Mouse (Mus musculus): ENCODE measurements at regions not wholly inside any gene's neighbourhood (a gene's known extent, or its start where the extent isn't known, plus 50 kb on each side); places are given as distances from the start of the nearest gene placed in this dataset.

- 78% methylated on average over 3 of the region's 3 CpGs for WGBS
- no peak for DNase-seq (ENCODE audit: low spot score)
- Histone ChIP-seq H3K27ac (ENCODE audit: low read depth, low read length) (no peak overlapping the region), H3K4me1 (replicated peaks; ENCODE audit: control insufficient read depth, insufficient read depth, low read length) (no peaks in the 10 kb centered on the region), H3K36me3 (ENCODE audit: control insufficient read depth, insufficient read depth, low read length) (no peaks in the 10 kb centered on the region), H3K4me2 (ENCODE audit: low read depth, low read length, severe bottlenecking) (no peak overlapping the region), H3K9ac (ENCODE audit: low read length) (no peak overlapping the region), H3K4me3 (ENCODE audit: low read depth, low read length) (no peak overlapping the region), H3K27me3 (ENCODE audit: control insufficient read depth, insufficient read depth, low read length) (no peaks in the 10 kb centered on the region), H3K9me3 (ENCODE audit: control insufficient read depth, low read length) (no peaks in the 10 kb centered on the region)
- no peak for ATAC-seq (replicated peaks; ENCODE audit: low FRiP score)
These were observed 1060.1 kb upstream of the Slc10a2 start for GRCm38 (mm10) chr8:6165230-6165629.

- Histone ChIP-seq H3K27me3 (ENCODE audit: control insufficient read depth, insufficient read depth, low read length) (no peaks in the 10 kb centered on the region), H3K36me3 (ENCODE audit: control insufficient read depth, insufficient read depth, low read length) (no peaks in the 10 kb centered on the region), H3K27ac (ENCODE audit: low read depth, low read length) (no peak overlapping the region), H3K9ac (ENCODE audit: low read length) (no peak overlapping the region), H3K4me1 (replicated peaks; ENCODE audit: control insufficient read depth, insufficient read depth, low read length) (no peaks in the 10 kb centered on the region), H3K4me2 (ENCODE audit: low read depth, low read length, severe bottlenecking) (no peak overlapping the region), H3K4me3 (ENCODE audit: low read depth, low read length) (no peak overlapping the region), H3K9me3 (ENCODE audit: control insufficient read depth, low read length) (no peaks in the 10 kb centered on the region)
- ATAC-seq (replicated peaks; ENCODE audit: low FRiP score) = no peak
- 92% methylated on average over 1 of the region's 1 CpGs for WGBS
- no peak for DNase-seq (ENCODE audit: low spot score)
These were observed 1059.6 kb upstream of the Slc10a2 start for GRCm38 (mm10) chr8:6164758-6165157.

- Histone ChIP-seq H3K4me1 (replicated peaks; ENCODE audit: control insufficient read depth, insufficient read depth, low read length) (no peaks in the 10 kb centered on the region), H3K4me2 (ENCODE audit: low read depth, low read length, severe bottlenecking) (no peak overlapping the region), H3K9ac (ENCODE audit: low read length) (no peak overlapping the region), H3K9me3 (ENCODE audit: control insufficient read depth, low read length) (no peaks in the 10 kb centered on the region), H3K4me3 (ENCODE audit: low read depth, low read length) (no peak overlapping the region), H3K36me3 (ENCODE audit: control insufficient read depth, insufficient read depth, low read length) (no peaks in the 10 kb centered on the region), H3K27ac (ENCODE audit: low read depth, low read length) (no peak overlapping the region), H3K27me3 (ENCODE audit: control insufficient read depth, insufficient read depth, low read length) (no peaks in the 10 kb centered on the region)
- WGBS = 78% methylated on average over 4 of the region's 4 CpGs
- DNase-seq (ENCODE audit: low spot score) (no peak), ATAC-seq (replicated peaks; ENCODE audit: low FRiP score) (no peak)
These were observed 1039.4 kb upstream of the Slc10a2 start for GRCm38 (mm10) chr8:6144588-6144987.

GRCm38 (mm10) chr8:6140090-6140489 is 1034.9 kb upstream of the Slc10a2 start:
- 86% methylated on average over 1 of the region's 1 CpGs for WGBS
- no peaks in the 10 kb centered on the region for H3K36me3 ChIP-seq (ENCODE audit: control insufficient read depth, insufficient read depth, low read length)
- no peaks in the 10 kb centered on the region for H3K27me3 ChIP-seq (ENCODE audit: control insufficient read depth, insufficient read depth, low read length)
- no peak overlapping the region for H3K4me2 ChIP-seq (ENCODE audit: low read depth, low read length, severe bottlenecking)
- H3K9me3 ChIP-seq (ENCODE audit: control insufficient read depth, low read length) = no peaks in the 10 kb centered on the region
- no peaks in the 10 kb centered on the region for H3K4me1 ChIP-seq (replicated peaks; ENCODE audit: control insufficient read depth, insufficient read depth, low read length)
- no peak overlapping the region for H3K27ac ChIP-seq (ENCODE audit: low read depth, low read length)
- ATAC-seq (replicated peaks; ENCODE audit: low FRiP score) = no peak
- no peak overlapping the region for H3K4me3 ChIP-seq (ENCODE audit: low read depth, low read length)
- no peak overlapping the region for H3K9ac ChIP-seq (ENCODE audit: low read length)
- DNase-seq (ENCODE audit: low spot score) = no peak

GRCm38 (mm10) chr8:6139171-6139570 is 1034.0 kb upstream of the Slc10a2 start:
- Histone ChIP-seq H3K27ac (ENCODE audit: low read depth, low read length) (no peak overlapping the region), H3K36me3 (ENCODE audit: control insufficient read depth, insufficient read depth, low read length) (no peaks in the 10 kb centered on the region), H3K9me3 (ENCODE audit: control insufficient read depth, low read length) (no peaks in the 10 kb centered on the region), H3K27me3 (ENCODE audit: control insufficient read depth, insufficient read depth, low read length) (no peaks in the 10 kb centered on the region), H3K4me1 (replicated peaks; ENCODE audit: control insufficient read depth, insufficient read depth, low read length) (no peaks in the 10 kb centered on the region), H3K9ac (ENCODE audit: low read length) (no peak overlapping the region), H3K4me3 (ENCODE audit: low read depth, low read length) (no peak overlapping the region), H3K4me2 (ENCODE audit: low read depth, low read length, severe bottlenecking) (no peak overlapping the region)
- DNase-seq (ENCODE audit: low spot score) (no peak), ATAC-seq (replicated peaks; ENCODE audit: low FRiP score) (no peak)
- 42% methylated on average over 4 of the region's 4 CpGs for WGBS

- Histone ChIP-seq H3K27ac (ENCODE audit: low read depth, low read length) (no peak overlapping the region), H3K9me3 (ENCODE audit: control insufficient read depth, low read length) (no peaks in the 10 kb centered on the region), H3K27me3 (ENCODE audit: control insufficient read depth, insufficient read depth, low read length) (no peaks in the 10 kb centered on the region), H3K36me3 (ENCODE audit: control insufficient read depth, insufficient read depth, low read length) (no peaks in the 10 kb centered on the region), H3K4me3 (ENCODE audit: low read depth, low read length) (no peak overlapping the region), H3K4me2 (ENCODE audit: low read depth, low read length, severe bottlenecking) (no peak overlapping the region), H3K4me1 (replicated peaks; ENCODE audit: control insufficient read depth, insufficient read depth, low read length) (no peaks in the 10 kb centered on the region; the same call in 1 of the 2 replicates), H3K9ac (ENCODE audit: low read length) (no peak overlapping the region)
- DNase-seq (ENCODE audit: low spot score) (no peak), ATAC-seq (replicated peaks; ENCODE audit: low FRiP score) (peak; percentile 81)
- WGBS = 8% methylated on average over 3 of the region's 3 CpGs
These were observed 1027.1 kb upstream of the Slc10a2 start for GRCm38 (mm10) chr8:6132243-6132751.

- H3K4me3 ChIP-seq (ENCODE audit: low read depth, low read length) = no peak overlapping the region
- H3K9me3 ChIP-seq (ENCODE audit: control insufficient read depth, low read length) = no peaks in the 10 kb centered on the region
- no peaks in the 10 kb centered on the region for H3K4me1 ChIP-seq (replicated peaks; ENCODE audit: control insufficient read depth, insufficient read depth, low read length)
- H3K9ac ChIP-seq (ENCODE audit: low read length) = no peak overlapping the region
- ATAC-seq (replicated peaks; ENCODE audit: low FRiP score) (no peak), DNase-seq (ENCODE audit: low spot score) (no peak)
- H3K27ac ChIP-seq (ENCODE audit: low read depth, low read length) = no peak overlapping the region
- no peak overlapping the region for H3K4me2 ChIP-seq (ENCODE audit: low read depth, low read length, severe bottlenecking)
- H3K36me3 ChIP-seq (ENCODE audit: control insufficient read depth, insufficient read depth, low read length) = no peaks in the 10 kb centered on the region
- no peaks in the 10 kb centered on the region for H3K27me3 ChIP-seq (ENCODE audit: control insufficient read depth, insufficient read depth, low read length)
These were observed 1020.1 kb upstream of the Slc10a2 start for GRCm38 (mm10) chr8:6125265-6125664.

- Histone ChIP-seq H3K9ac (ENCODE audit: low read length) (no peak overlapping the region), H3K9me3 (ENCODE audit: control insufficient read depth, low read length) (no peaks in the 10 kb centered on the region), H3K4me1 (replicated peaks; ENCODE audit: control insufficient read depth, insufficient read depth, low read length) (no peaks in the 10 kb centered on the region), H3K4me2 (ENCODE audit: low read depth, low read length, severe bottlenecking) (no peak overlapping the region), H3K4me3 (ENCODE audit: low read depth, low read length) (no peak overlapping the region), H3K36me3 (ENCODE audit: control insufficient read depth, insufficient read depth, low read length) (no peaks in the 10 kb centered on the region), H3K27me3 (ENCODE audit: control insufficient read depth, insufficient read depth, low read length) (no peaks in the 10 kb centered on the region), H3K27ac (ENCODE audit: low read depth, low read length) (no peak overlapping the region)
- ATAC-seq (replicated peaks; ENCODE audit: low FRiP score) (no peak), DNase-seq (ENCODE audit: low spot score) (no peak)
These were observed 1014.4 kb upstream of the Slc10a2 start for GRCm38 (mm10) chr8:6119506-6119905.

- Histone ChIP-seq H3K9me3 (ENCODE audit: control insufficient read depth, low read length) (no peaks in the 10 kb centered on the region), H3K4me2 (ENCODE audit: low read depth, low read length, severe bottlenecking) (no peak overlapping the region), H3K36me3 (ENCODE audit: control insufficient read depth, insufficient read depth, low read length) (no peaks in the 10 kb centered on the region), H3K4me3 (ENCODE audit: low read depth, low read length) (no peak overlapping the region), H3K4me1 (replicated peaks; ENCODE audit: control insufficient read depth, insufficient read depth, low read length) (no peaks in the 10 kb centered on the region), H3K9ac (ENCODE audit: low read length) (no peak overlapping the region), H3K27me3 (ENCODE audit: control insufficient read depth, insufficient read depth, low read length) (no peaks in the 10 kb centered on the region), H3K27ac (ENCODE audit: low read depth, low read length) (no peak overlapping the region)
- WGBS = 83% methylated on average over 2 of the region's 2 CpGs
- ATAC-seq (replicated peaks; ENCODE audit: low FRiP score) (no peak), DNase-seq (ENCODE audit: low spot score) (no peak)
These were observed 1006.2 kb upstream of the Slc10a2 start for GRCm38 (mm10) chr8:6111351-6111750.
